Mouse (Mus musculus) CH12.LX (cell line): ENCODE measurements at regions not wholly inside any gene's neighbourhood (a gene's known extent, or its start where the extent isn't known, plus 50 kb on each side); places are given as distances from the start of the nearest gene placed in this dataset.

Experiments
- BHLHE40 ChIP-seq: IDR thresholded peaks from 2 replicates; pipeline ENCODE4 v1.6.1; 2011; ENCODE audit warnings: mild to moderate bottlenecking, low read depth, low read length, improper control_type of control experiment
- CTCF ChIP-seq, 2 experiments: IDR thresholded peaks in 1 of 2; conservative IDR thresholded peaks in 1 of 2; 2 replicates each; pipeline ENCODE4 v1.5.1; 2011 to 2012; ENCODE audit warnings: low read depth in 2 of 2, low read length in 2 of 2, improper control_type of control experiment in 1 of 2, inconsistent platforms in 1 of 2, mild to moderate bottlenecking in 1 of 2, moderate library complexity in 1 of 2
- HCFC1 ChIP-seq: IDR thresholded peaks from 2 replicates; pipeline ENCODE4 v1.6.1; 2012; ENCODE audit warnings: low read depth, mild to moderate bottlenecking, inconsistent platforms, low read length, improper control_type of control experiment
- KAT2A ChIP-seq: IDR thresholded peaks from 2 replicates; pipeline ENCODE4 v1.6.1; 2012; ENCODE audit warnings: low read length, improper control_type of control experiment, inconsistent platforms; ENCODE audit not compliant: insufficient replicate concordance
- MAZ ChIP-seq: IDR thresholded peaks from 2 replicates; pipeline ENCODE4 v1.6.1; 2012; ENCODE audit warnings: low read depth, mild to moderate bottlenecking, inconsistent platforms, low read length, improper control_type of control experiment, moderate library complexity
- MYC ChIP-seq: IDR thresholded peaks from 2 replicates; pipeline ENCODE4 v1.6.1; 2011; ENCODE audit warnings: low read depth, mild to moderate bottlenecking, improper control_type of control experiment, low read length
- NRF1 ChIP-seq: IDR thresholded peaks from 2 replicates; pipeline ENCODE4 v1.6.1; 2014; ENCODE audit warnings: low read depth, mild to moderate bottlenecking, inconsistent platforms, low read length, improper control_type of control experiment, moderate library complexity
- POLR2A ChIP-seq: IDR thresholded peaks from 2 replicates; pipeline ENCODE4 v1.6.1; 2011; ENCODE audit warnings: low read depth, mild to moderate bottlenecking, improper control_type of control experiment, low read length
- RCOR1 ChIP-seq: conservative IDR thresholded peaks from 2 replicates; pipeline ENCODE4 v1.6.1; 2012; ENCODE audit warnings: low read depth, mild to moderate bottlenecking, inconsistent platforms, low read length, improper control_type of control experiment
- USF2 ChIP-seq: conservative IDR thresholded peaks from 2 replicates; pipeline ENCODE4 v1.6.1; 2011; ENCODE audit warnings: low read depth, low read length, improper control_type of control experiment
- ZMIZ1 ChIP-seq: IDR thresholded peaks from 2 replicates; pipeline ENCODE4 v1.6.1; 2012; ENCODE audit warnings: low read depth, mild to moderate bottlenecking, inconsistent platforms, low read length, improper control_type of control experiment
- ZNF384 ChIP-seq: IDR thresholded peaks from 2 replicates; pipeline ENCODE4 v1.6.1; 2012; ENCODE audit warnings: low read depth, low read length, improper control_type of control experiment, inconsistent platforms

DNA sequence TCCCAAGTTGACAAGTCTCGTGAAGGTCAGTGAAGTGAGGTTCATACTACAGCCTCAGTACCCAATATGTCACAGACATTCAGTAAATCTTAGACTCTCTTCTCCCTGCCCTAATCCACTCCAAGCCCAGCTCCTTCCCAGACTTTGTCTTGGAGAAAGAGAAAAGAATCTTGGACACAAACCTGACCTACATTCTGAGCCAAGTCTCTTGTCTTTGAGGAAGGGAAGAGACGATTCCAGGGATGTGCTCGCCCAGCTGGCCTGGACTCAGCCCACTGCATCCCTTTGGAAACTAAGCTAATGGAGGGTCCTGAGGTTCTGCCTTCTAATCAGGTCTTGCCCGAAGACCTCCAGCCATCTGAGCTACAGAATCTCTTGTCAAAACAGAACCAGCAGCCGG, 61.2 kb upstream of the Adpgk start:
- no peak for TF ChIP-seq HCFC1
- TF ChIP-seq RCOR1, result no peak
- TF ChIP-seq MAZ, result no peak
- no peak for TF ChIP-seq CTCF (conservative IDR thresholded peaks at IDR 0.05 in 1 of 2, IDR thresholded peaks at IDR 0.05 in 1 of 2; ENCODE audit: low read depth in 2 of 2, low read length in 2 of 2)
- TF ChIP-seq NRF1, result no peak
- TF ChIP-seq POLR2A, result no peak
- TF ChIP-seq USF2, result no peak
- TF ChIP-seq MYC, result no peak
- TF ChIP-seq ZNF384, result no peak
- no peak for TF ChIP-seq KAT2A
- no peak for TF ChIP-seq BHLHE40
- no peak for TF ChIP-seq ZMIZ1
